Mouse (Mus musculus) ovary, postnatal 36 days (tissue): ENCODE measurements around the gene Zc3h7a.

Experiments used
- DNase-seq: peaks from one replicate; pipeline ENCODE4 v3.0.0; 2022; ENCODE audit warnings: low spot score, mixed read lengths

Zc3h7a gene

DNA sequence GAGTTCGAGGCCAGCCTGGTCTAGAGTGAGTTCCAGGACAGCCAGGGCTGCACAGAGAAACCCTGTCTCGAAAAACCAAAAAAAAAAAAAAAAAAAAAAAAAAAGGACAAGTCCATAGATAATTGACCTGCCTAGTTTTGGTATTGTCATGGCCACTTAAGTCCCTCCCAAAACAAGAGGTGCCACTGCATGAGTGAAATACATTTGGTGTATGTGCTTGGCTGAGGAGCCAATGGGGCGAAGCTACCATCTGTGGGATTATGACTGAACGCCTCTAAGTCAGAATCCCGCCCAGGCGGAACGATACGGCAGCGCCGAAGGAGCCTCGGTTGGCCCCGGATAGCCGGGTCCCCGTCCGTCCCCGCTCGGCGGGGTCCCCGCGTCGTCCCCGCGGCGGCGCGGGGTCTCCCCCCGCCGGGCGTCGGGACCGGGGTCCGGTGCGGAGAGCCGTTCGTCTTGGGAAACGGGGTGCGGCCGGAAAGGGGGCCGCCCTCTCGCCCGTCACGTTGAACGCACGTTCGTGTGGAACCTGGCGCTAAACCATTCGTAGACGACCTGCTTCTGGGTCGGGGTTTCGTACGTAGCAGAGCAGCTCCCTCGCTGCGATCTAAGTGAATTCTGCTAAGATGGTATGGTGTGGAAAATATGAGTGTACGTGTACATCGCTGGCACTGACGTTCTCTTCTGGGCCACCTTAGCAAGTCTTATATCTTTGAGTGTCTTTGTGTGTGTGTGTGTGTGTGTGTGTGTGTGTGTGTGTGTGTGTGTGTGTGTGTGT, 32.3 kb downstream of the Zc3h7a start:
- DNase-seq = peak; percentile 100

- peak; percentile 100 for DNase-seq
Measured at GRCm38 (mm10) chr16:11134348-11135344, 41.5 kb downstream of the Zc3h7a start, which contains the start of gene Txndc11. Txndc11 (minus strand) TSS chr16:11134650.

- DNase-seq = no peak
Measured at GRCm38 (mm10) chr16:11133476-11134347, 42.5 kb downstream of the Zc3h7a start.

DNA sequence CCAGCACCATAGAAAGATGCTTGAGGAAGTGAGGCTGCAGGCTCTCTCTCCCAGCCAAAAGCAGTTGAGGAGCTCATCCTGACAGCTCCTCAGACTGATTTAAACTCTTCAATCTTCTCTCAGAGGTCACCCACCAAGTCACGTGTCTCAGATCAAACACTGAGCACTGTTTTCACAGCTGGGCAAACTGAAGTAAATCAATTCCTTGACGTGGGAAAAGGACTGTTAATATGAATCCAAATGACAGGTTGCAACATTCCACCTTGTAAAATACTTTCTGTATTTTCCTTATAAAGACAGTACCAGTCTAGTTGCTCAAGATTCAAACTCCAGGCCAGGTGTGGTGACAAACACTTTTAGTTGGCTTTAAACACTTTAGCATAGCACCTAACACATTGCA, 43.4 kb downstream of the Zc3h7a start:
- no peak for DNase-seq

DNA sequence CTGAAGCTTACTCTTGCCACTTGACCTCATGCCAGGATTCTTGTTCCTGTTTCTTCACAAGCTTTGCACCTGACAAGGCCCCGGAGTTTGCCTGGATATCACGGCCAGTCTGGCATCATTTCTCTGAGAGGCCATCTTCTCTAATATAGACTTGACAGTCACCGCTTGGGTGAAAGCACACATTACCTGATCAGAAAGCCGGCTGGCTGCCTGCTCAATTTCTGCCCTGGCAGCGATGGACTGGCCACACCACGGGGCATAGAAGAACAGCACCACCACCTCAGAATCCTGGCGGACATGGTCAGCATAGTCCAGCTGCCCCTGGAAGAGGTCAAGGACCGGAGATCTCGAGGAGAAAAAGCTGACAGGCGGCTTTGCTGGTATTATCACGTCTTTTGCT, 47.9 kb downstream of the Zc3h7a start:
- no peak for DNase-seq

DNA sequence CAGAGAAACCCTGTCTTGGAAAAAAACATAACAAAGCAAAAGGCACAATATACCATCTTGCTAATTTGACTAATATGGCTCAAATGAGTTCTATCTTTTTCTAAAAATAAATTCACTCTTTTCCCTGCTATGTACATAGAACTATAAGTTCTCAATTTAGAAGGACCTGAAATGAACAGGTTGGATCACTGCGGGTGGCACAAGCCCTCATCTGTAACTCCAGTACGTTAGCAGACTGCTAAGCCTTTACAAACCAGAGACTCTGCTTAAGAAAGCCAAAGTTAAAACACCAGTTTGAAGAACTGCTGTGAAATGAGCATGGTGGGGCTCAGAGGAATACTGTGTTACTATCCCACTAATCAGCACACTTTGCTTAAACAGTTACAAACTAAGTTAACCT, 50.8 kb downstream of the Zc3h7a start:
- DNase-seq = no peak

GRCm38 (mm10) chr16:11124110-11124509, 52.1 kb downstream of the Zc3h7a start:
- no peak for DNase-seq

DNA sequence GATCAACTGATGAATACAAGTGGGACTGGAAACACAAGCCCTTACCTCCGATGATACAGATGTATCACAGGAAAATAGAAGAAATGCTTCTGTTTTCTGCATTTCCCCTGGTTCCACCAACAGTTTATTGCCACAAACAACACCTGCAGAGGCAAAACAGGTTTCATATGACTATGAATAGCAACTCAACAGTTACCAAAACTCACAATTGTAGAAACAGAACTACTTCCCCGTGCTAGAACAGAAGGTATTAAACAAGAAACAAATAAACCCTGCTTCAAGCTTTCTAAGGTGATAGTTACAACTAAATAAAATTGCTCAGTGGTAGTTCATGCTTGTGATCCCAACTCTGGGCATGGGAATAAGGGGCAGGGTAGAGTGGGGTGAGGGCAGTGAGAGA, 53.6 kb downstream of the Zc3h7a start:
- no peak for DNase-seq

- no peak for DNase-seq
Measured at GRCm38 (mm10) chr16:11109198-11109740, 66.9 kb downstream of the Zc3h7a start.

- no peak for DNase-seq
Measured at GRCm38 (mm10) chr16:11104905-11105304, 71.3 kb downstream of the Zc3h7a start.

DNA sequence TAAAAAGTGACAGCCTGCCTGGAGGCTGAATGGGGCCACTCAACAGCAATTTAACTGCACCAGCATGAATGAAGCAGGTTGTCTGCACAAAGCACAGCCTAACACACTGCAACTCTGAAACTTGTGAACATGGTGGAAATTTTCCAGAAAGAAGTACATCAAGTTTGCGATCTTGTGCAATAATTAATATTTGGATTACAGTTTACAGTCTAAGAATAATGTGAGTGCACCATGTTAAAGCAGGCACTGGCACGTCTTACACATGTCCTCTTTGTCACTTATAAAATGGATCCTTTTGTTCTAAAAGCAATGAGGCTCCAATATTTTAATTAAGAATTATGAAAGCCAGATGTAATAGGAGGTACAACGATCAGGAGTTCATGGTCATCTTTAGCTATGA, 78.9 kb downstream of the Zc3h7a start:
- no peak for DNase-seq

- DNase-seq = no peak
Measured at GRCm38 (mm10) chr16:11093717-11094386, 82.3 kb downstream of the Zc3h7a start.

GRCm38 (mm10) chr16:11092523-11092922, 83.7 kb downstream of the Zc3h7a start:
- DNase-seq = no peak

GRCm38 (mm10) chr16:11092061-11092460, 84.1 kb downstream of the Zc3h7a start:
- no peak for DNase-seq

DNA sequence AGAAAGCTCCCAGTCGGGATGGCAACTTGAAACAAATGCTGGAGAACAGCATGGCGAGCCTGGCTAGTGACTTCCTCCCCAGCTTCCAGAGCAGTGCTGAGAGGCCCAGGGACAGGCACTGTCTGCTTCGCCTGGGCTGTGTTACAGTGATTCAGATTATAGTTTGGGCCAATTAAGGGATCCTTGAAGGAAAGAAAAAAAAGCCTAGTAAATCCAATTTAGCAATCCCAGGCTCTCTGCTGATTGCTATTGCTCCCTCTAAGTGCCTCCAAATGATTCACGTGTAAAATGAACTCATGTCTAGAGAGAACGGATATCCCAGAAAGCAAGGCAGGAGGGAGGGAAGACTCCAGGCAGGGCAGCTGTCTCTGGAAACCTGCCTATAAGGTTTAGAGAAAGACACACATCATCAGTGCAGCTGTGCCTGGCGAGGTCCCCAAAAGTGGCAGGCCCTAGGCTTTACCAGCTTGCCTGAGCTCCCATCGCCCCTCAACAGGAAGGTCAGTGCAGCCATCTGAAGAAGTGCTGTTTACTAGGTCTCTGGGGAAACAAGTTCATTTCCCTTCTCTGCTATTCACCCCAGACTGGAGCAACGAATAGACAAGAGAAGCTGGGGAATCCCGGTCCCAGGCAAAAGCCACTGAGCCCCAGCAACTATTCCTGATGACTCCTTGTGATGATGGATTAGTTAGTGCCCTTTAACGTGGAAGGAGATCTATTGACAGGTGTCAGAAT, 85.2 kb downstream of the Zc3h7a start:
- DNase-seq = no peak

DNA sequence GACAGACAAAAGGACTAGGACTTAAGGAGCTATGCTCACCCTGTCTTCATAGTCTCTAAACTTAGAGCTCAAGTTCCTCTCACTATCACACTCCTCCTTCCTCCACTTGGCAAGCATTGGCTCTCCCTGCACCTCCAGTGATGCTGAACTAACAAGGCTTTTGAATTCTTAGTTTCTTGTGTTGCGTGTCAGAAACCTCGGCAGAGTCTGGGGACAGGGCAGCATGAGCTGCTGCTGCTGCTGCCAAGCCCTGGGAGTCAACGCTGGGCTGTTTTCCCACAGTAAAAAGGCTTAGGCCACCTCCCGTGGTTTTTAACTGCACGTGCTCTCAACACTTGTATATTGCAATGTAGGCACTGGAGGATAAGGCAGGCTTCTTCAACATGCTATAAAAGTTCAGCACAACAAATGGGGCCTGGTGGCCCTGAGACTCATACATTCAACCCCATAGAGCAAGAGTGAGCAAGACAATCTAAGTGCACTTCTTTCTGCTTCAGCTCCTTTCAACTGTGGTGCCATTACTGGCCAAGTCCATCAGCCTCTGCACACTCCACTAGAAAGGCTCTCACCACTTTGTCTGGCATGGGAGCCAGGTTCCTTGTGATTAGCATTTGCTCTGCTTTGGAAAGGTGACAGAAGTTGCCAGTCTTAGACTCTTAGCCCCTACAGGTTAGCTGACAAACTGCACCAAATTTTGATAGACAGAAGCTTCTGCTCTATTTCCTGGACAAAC, 89.2 kb downstream of the Zc3h7a start:
- DNase-seq = no peak
